Mouse (Mus musculus): Measurements from ENCODE around the gene Gne.

Gene Gne

DNA sequence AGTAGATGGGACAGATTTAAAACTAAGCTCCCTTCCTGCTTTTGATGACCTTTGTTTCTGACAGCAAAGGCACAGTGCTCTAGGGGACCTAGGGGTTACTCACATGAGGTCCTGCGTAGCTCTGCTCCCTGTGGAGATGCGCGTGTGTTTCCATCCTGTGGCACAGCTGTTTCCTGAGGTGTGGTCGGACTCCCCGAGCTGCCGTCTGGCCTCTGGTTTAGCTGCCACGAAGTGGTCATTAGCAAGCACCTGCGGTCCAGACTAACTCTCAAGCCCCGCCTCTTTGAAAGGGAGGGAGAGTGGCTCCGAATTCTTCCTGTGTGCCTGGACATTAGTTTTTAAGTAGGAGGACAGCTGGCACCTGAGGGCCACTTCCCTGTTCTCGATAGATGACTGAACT is at the start of gene Gne:
TSS of gene Gne (minus strand) at position 233 of the 400 bp plus-strand sequence.
- DNase-seq, result peak; percentile 52 to 63

GRCm38 (mm10) chr4:44126805-44127204 is 42.8 kb upstream of the Gne start:
- no peak for DNase-seq

GRCm38 (mm10) chr4:44119410-44120201 is 35.6 kb upstream of the Gne start:
- DNase-seq, result peak; percentile 36 to 63

DNA sequence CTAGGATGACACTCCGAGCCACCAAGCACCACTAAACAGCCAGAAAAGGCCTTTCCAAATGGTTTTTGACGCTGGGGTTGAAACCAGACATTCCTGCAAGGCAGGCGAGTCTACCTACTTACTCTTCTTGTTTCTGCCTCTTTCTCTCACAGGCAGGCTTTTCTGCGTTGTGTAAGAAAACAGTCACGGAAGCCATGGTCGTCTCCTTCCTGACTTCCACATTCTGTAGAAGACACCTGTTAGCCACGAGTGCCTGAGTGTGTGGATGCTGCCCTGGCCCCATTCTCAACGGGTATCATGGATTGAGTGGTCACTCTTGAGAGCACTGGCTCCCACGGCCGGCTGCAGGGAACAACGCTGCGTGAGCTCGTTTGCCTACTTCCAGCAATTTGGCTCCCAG is 31.1 kb upstream of the Gne start:
- DNase-seq, result no peak

GRCm38 (mm10) chr4:44113393-44114138 is 29.6 kb upstream of the Gne start:
- no peak for DNase-seq

GRCm38 (mm10) chr4:44112741-44113140 is 28.8 kb upstream of the Gne start:
- peak; percentile 29 to 43 for DNase-seq

- DNase-seq, result no peak
Observed at GRCm38 (mm10) chr4:44110771-44111170, 26.8 kb upstream of the Gne start.

DNA sequence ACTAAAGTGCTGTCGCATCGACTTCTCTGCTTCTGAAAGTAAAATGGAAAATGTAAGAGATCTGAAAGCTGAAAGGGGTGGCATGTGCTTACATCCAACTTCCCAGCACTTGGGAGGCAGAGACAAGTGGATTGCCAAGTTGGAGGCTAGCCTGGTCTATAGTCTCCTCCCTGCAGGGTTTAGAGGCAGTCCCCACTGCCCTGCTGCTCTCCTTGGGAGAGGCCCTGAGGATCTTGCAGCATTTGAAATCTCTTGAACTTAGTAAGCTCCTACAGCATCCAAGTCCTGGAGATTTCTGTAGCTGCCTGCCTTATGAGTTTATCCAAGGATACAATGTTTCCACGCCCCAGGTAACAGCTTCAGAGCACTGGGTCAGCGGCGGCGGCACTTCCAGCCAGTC is 24.3 kb upstream of the Gne start:
- no peak for DNase-seq

- DNase-seq, result peak; percentile 47 to 67
Observed at GRCm38 (mm10) chr4:44107339-44107738, 23.4 kb upstream of the Gne start.

DNA sequence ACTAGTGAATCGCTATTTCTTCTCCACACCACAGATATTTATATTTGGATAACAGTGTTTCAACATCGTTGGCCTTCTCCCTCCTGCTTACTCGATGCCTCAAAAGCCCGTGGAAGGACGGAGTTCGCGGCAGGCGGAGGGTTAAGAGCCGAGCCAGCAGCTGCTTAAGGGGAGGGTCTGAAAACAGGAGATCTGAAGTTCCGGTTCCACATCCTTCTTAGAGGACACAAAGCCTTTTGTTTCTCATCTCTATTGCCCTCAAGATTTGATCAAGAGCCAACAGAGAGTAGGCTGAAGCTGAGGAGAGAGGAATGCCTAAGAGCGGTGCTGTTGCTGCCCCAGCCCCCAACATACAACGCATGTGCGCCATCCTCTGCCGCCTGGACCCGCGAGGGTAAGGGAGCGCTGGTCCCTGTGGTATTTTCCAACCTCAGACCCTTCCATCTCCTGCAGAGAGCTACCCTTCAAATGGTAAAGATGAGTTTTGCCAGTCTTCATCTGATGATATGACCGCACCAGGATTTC is 22.4 kb upstream of the Gne start:
- DNase-seq, result no peak

DNA sequence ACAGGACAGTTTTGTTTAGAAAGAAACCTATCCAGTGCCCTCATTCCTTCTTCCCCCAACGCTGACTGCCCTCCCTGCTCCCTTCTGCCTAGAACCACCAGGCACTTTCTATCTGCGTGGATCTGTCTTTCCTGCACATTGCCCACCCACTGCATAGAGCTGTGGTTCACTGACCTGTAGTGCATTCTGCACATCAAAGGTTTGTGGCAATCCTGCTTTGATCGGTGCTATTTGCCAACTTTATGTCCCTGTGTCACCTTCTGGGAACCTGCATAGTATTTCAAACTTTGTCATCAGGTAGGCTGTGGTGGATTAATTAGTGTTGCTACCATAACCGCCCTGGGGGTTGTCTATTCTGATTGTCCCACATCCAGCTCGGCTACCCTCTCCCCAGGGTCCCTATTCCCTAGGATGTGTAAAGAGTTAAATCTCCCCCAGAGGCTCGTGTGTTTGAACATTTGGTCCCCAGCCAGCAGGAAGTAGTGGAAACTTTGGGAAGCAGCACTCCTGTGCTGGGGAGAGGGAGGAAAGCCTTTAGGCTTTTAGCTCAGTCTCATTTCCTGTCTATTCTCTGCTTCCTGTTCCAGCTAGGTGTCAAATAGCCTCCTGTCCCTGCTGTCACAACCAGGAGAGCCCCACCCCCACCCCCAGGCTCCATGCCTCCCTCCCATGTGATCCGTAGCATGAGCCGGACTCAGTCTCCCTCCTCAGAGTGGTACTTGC is 20.4 kb upstream of the Gne start:
- DNase-seq, result peak; percentile 50 to 59

GRCm38 (mm10) chr4:44103620-44104019 is 19.6 kb upstream of the Gne start:
- no peak for DNase-seq

DNA sequence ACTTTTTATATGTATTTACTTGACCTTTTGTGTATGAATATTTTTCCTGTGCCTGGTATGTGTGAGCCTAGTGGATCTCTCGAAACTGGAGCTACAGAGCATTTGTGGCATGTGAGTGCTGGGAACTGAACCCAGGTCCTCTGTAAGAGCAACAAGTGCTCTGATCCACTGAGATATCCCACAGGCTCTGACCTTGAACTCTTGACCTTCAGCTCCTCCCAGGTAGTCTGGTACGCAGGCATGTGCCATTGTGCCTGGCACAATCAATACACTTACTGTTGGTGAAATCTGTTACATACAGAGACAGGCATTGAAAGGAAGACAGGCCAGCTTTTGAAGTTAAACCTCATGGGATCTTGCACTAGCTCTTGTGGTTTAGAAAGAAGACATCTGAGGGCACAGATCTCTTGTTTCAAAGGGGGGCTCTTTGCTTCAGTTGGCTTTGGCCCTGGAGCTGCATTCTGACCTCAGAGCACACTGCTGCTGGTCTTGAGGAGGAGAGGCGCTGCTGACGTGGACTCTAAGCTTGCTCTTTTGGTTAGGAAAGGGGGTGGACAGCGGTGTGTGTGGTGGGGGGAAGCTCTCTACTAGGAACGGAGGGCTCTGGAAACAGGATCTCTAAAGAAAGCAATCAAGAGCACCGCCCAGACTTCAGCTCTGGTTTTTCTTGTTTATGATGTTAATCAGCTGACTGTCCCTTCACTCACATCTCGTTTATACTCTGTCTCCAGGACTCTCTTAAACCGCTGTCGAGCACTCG is 13.8 kb upstream of the Gne start:
- no peak for DNase-seq

DNA sequence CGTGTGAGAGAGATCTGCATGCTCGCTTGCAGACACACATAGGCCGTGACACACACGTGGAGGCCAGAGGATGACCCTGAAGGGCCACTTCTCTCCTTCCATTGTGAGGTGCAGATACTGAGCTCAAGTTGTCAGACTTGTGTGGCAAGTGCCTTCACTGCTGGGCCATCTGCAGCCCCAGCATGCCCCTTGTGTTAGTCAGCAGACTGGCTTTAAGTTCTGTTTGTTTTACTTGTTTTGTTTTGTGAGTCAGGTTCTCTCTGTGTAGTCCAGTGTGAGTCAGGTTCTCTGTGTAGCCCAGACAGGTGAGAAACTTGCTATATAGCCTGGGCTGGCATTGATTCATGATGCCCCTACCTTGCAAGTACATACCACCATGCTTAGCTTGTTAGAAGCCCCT is 10.5 kb upstream of the Gne start:
- no peak for DNase-seq

DNA sequence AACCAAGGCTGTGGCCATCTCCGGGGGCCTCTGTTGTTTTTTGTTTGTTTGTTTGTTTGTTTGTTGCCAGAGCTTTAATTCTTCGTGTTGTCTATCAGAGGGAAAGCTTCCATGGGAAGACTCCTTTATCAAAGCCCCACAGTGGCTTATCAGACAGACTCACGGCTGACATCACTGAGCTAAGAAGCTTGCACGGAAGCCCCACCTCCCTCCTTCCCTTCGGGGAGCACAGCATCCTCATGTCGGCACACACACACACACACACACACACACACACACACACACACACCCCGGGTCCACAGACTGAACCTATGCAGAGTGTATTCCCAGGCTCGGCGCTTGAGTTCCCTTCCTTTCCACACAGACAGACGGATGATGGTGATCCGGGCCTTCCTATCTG is 8.4 kb upstream of the Gne start:
- peak; percentile 24 to 30 for DNase-seq

DNA sequence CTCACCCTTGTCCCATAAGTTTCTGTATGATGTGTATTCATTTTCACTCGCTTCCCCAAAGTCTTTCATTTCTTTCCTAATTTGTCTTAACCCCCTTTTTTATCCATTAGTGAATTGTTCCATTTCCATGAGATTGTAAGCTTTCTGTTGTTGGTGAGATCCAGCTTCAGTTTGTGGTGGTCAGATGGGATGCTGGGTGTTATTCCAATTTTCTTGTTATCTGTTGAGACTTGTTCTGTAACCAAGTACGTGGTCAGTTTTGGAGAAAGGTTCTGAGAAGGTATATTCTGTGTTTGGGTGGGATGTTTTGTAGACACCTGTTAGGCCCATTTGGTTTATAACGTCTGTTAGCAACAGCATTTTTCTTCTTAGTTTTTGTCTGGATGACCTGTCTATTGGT is 1.6 kb upstream of the Gne start:
- no peak for DNase-seq

DNA sequence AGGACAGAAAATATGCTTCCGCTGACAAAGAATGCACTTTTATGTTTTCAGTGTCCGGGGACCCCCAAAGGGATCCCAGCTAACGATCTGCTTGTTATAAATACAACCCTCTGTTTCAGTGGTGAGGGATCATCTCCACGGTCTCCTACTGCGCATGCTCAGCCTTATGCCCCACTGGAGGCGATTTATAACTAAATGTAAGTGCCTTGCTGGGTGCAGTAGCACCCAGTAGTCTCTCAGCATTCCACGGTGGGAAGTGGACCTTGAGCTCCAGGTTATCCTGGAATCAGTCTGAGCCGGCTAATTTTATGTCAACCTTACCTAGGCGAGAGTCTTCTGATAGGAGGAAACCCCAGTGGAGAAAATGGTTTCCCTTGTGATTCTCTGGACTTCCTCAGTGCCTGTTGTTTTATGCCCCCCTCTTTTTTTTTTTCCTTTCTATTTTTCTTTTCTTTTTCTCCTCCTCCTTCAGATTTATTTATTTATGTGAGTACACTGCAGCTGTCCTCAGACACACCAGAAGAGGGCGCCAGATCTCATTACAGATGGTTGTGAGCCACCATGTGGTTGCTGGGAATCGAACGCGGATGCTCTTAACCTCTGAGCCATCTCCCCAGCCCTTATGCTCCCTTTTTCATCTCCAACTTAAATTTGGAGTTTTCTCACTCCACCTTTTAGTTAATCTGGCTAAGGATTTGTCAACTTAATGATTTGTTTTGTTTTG is 787 bp upstream of the Gne start:
- DNase-seq, result no peak

GRCm38 (mm10) chr4:44078358-44078933 is 5.5 kb downstream of the Gne start:
- no peak for DNase-seq

- no peak for DNase-seq
Observed at GRCm38 (mm10) chr4:44074422-44074821, 9.6 kb downstream of the Gne start.

GRCm38 (mm10) chr4:44073799-44074198 is 10.2 kb downstream of the Gne start:
- DNase-seq, result no peak

- DNase-seq, result no peak
Observed at GRCm38 (mm10) chr4:44072873-44073441, 11.0 kb downstream of the Gne start.
